Mouse (Mus musculus): ENCODE measurements around the gene Snx3.

Snx3 gene

DNA sequence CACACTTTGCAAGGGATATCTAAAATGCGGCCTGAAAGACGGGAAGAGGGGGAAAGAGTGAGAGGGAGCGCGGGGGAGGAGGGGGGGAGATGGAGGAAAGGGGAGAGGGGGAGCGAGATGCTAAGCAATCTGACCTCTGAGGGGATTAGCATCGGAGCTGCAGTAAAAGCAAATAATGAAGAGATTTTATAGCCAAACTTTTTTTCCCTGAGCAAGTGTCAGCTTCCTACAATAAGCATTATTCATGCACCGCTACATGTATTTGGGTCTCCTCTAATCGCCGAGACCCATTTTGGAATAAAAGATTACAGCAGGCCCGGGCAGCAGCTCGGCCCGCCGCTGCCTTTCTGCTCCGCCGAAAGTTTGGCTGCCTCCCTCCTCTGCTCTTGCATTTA is 76.4 kb downstream of the Snx3 start:
- no peak for DNase-seq (ENCODE audit: extremely low read depth, low read depth, low spot score)

DNA sequence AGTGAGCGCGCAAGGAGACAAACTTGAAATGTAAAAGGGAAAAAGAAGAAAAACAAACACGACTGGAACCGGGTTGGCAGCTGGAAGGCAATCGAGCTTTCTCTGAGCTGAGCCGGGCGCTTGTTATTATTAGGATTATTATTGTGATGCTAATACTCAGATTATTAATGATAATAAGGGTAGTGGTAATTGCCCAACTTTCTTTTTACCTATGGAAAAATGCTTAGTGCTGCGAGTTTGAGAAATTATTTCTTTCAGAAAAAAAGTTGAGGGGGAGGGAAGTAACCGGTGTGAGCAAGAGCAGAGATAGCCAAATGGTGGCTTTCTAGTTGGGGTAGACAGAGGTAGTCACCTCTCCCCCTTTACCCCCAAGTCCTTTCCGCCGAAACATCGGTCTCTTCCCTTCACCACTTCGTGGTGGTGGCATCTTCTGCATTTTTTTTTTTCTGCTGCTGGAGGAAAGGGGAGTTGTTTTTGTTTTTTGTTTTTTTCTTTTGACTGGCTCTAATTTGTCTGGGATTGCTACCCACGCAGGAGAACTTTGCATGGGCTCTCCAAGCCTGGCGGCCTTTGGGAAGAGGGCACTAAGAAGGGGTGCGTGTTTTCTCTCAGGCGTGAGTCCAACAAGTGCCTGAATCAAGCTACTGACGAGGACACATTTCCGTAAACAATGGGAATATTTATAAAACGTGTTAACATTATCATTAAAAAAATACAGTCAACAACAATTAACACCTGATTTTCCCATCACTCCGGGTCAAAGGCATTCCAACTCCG is 77.1 kb downstream of the Snx3 start:
- DNase-seq (ENCODE audit: extremely low read depth, low read depth, low spot score) = no peak

DNA sequence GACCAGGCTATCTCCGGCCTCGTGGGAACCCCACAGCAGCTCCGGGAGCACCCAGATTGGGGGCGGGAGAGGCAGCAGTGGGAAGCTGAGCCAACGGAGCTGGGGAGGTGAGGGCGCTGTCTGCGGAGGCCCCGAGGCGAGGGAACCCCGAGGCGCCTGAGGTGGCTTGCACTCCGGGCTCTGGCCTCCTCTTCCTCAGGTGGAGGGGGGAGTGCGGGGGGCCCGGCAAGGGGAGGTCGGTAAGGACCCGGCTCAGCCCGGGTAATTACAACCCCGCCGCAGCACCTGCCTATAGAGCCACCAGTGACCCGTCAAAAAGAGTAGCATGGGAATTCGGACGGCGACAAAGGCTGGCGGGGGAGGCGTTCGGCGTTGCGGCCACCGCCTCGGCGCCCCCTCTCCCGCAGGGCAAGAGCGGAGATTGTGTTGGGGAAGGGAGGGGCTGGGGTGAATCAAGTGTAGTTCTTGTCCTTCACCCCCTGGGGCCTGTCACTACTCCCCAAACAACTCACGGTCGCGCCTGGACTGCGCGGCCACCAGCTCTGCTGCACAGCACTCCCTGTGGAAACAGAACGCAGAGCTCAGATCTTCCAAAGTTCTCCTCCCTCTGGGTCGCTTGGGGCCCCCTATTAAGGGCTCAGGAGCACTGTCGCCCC is 77.8 kb downstream of the Snx3 start:
- no peak for DNase-seq (ENCODE audit: extremely low read depth, low read depth, low spot score)

DNA sequence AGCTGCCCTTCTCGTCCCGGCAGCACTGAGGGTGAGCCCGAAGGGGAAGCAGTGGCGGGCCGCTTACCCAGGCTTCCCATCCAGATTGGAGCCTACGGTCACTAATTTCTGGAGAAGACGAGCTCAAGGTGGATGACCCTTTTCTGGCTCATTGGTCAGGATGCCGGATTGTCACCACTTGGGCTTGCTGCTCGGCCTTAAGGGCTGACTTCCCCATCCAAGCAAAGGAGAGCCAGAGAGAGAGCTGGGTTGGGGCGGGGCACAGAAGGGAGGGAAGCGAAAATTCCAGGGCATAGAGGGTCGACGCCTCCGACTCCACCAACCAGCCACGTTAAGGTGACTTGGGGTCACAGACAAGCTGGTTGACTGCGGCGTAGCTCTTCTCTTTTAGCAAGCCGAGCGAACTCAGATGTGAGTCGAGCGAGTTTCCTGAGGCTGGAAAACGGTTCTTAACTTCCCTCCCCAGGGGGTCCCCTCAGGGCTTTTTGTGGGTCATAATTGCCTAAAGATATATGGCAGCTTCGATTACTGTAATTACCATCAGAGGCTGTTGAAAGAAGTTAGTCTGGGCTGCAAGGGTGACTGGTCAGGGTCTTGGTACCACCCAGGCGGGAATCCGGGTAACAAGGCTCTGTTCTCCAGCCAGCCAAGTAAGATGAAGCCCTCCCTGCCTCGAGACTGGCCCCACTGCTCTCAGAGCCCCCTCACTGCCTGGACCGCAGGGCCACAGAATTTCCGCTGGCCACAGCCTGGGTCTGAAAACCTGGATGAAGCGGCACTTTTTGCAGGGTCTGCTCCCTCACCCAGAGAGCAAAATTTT is 78.5 kb downstream of the Snx3 start:
- DNase-seq (ENCODE audit: extremely low read depth, low read depth, low spot score) = no peak

DNA sequence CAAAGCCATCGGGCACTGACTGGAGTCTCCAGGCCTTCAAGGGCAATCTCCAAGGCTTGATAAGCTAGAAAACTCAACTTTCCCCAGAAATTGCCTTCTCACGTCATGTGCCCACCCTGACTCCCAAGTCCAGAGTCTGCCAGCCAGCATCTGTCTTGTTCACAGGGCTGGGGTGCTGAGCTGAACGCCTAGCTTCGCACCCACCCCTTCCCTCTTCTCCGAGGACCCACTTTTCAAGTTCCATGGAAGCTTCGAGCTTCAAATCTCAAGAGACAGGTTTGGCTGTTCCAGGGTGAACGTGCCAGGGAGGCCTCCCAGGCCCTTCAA is 79.1 kb downstream of the Snx3 start:
- no peak for DNase-seq (ENCODE audit: extremely low read depth, low read depth, low spot score)

DNA sequence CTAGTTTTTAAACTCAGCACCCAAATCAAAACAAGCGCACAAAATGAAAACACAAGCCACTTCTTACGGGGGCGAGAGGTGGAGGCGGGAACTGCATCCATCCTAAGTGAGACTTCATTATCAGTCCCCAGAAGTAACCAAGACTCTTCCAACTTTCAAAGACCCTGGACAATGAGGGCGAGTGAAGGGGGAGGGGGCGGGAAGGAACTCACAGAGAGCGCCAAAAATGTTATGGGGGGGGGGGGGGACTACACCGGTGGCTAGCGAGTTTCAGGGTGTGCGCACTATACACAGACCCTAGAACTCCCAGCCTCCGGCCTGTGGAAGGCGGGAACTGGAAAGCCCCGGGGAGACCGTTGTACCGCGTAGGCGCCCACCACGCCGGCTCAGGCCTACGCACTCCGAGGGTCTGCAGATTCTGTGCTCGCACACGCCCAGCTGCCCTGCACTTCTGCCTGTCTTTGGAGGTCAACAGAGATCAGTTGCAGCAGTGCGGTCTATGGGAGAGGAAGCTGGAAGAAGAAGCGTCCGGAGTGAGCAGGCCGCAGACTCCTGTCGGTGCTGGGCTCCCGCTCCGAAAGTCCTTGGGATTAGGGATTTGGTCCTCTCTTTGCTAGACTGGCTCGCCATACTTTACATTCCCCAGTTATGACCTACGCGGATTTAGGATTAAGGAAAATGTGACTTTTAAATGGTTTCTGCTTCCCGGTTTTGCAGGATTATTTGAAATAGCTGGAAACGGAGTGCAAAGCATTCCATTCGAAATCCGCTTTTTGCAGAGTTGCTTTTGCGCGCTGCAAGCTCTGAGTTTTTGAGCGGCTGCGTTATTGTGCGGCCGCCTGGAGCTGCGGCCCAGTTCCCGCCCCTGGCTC is 80.1 kb downstream of the Snx3 start:
- DNase-seq (ENCODE audit: extremely low read depth, low read depth, low spot score) = no peak

DNA sequence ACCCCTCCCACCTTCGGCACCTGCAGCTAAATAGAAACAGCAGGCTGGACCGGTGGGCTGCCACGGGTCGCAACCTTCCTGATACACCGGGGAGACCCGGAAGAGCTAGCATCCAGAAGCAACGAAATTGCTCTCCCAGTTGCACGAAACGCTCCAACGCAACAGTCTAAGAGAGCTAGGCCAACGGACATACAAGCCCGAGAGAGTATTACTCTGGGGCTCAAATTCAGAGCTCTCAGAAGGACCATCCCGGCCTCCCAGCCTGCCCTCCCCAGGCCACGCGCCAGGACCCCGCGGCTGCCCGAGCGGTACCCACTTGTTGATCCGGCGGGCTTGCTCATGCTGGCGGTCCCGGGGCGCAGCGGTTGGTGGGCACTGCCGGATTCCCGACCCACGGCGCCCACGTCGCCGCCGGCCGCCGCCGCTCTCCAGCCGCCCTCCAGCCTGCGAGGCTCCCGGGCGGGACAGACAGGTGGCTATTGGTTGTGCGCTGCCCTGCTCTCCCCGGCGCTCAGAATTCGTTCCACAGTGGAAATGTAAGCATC is 80.8 kb downstream of the Snx3 start:
- no peak for DNase-seq (ENCODE audit: extremely low read depth, low read depth, low spot score)

DNA sequence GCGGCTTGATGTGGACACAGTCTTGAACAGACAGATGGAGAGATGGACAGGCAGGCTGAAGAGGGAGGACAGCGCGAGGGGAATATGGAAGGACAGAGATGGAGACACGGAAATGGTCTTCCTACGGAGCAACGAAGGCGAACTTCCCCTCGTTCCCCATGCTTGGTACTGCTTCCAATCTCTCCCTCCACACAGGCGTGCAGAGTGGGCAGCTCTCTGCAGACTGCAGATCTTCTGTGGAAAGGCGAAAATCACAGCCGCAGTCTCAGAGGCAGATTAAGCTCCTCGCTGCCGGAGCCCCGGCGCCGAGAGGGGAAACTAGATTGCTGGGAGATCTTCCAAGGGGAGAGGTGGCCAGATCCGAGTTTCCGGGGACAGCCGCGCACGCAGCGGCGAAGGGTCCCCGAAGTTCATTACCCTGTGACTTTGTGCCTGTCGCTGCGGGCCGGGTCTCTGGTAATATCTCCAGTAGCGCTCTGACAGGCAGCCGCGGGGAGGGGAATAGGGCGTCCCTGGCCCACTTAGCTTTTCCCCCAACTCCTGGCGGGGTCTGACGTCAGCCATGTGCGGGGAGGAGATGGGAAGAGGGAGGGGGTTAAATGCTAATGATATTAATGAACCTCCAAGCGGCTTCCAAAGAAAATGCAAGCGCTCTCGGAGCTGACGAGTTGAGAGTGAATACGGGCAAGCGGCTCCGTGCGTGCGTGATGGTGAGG is 81.5 kb downstream of the Snx3 start, which contains the start of the genes Nr2e1 and Ostm1:
Gene Nr2e1 (minus strand): TSS at position 476 of the 716 bp plus-strand sequence.
Gene Ostm1 (plus strand): TSS at position 666 of the 716 bp plus-strand sequence.
- no peak for DNase-seq (ENCODE audit: extremely low read depth, low read depth, low spot score)

DNA sequence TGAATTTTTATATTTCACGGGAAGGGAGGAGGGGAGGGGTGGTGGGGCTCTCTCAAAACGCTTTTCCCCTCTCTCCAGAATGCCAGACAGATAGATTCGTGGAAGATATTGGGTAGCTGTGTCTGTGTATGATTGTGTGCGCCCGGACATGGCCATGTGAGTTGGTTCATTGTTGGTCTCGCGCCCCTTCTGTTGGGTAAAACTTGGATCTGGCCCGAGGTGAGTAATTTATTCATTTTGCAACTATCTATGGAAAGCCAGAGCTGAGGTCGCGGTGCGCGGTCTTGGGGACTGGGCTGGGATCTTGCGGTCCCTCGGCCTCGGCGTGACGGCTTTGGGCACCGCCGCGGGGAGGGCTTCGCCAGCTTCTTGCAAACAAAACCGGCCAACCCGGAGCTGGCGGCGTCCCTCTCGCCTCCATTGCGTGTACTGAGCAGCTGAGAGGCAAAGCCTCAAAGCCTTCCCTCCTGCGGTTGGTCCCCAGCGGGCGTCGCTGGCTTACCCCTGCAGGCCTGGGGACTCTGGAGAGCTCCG is 82.1 kb downstream of the Snx3 start:
- DNase-seq (ENCODE audit: extremely low read depth, low read depth, low spot score) = no peak

DNA sequence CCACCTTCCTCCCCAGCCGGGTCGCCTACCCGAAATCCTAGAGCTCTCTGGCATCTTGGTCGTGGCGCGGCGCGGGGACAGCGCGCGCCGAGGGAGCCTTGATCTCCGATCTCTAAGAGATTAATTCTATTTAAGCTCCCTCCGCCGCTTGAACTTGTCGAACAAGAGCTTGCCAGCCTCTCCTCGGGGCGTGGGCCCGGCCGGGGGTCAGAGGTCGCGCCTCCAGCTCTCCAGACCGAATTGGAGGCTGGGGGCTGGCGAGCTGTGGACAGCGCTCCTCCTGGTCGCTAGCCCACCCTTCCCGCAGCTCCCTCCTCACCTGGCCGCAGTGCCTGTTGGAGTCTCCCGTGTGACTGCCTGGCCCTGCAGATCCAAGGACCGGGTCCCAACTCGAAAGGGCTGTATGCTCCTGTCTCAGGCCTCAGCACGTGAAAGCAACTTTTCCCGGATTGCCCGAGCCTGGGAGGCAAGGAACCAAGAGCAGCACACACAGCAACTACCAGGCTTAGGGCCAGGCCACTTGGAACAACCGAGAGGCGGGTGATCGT is 82.7 kb downstream of the Snx3 start:
- no peak for DNase-seq (ENCODE audit: extremely low read depth, low read depth, low spot score)

Measured in fat pad, adult 2 months (tissue).